Mouse (Mus musculus) natural killer cell, adult 2 months (primary cell): ENCODE measurements at regions not wholly inside any gene's neighbourhood (a gene's known extent, or its start where the extent isn't known, plus 50 kb on each side); places are given as distances from the start of the nearest gene placed in this dataset.
A peak's percentile ranks its signal among the peaks of the same experiment; 100 is the strongest.

Experiments used
- DNase-seq, 2 experiments: peaks; one replicate each; pipeline ENCODE4 v3.0.0; 2022; ENCODE audit warnings: low spot score in 2 of 2

DNA sequence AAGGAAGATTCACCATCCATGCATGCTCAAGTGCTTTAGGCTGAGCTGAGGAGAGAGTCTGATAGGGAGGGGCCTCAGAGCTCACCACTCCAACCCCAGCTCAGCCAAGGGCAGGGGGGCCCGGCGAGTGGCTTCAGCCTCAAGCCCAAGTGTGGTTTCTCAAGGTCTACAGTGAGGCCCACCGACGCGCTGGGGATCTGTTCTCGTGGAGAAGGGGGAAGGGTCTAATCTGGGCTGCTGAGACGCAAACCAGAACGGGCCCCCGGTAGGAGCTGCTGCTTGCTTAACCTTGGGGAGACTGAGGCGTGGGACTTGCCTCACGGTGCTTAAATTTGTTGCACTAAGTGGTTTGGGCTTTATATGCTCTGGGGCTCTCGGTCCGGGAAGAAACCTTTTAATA is 70.9 kb downstream of the Asb1 start:
- no peak for DNase-seq

DNA sequence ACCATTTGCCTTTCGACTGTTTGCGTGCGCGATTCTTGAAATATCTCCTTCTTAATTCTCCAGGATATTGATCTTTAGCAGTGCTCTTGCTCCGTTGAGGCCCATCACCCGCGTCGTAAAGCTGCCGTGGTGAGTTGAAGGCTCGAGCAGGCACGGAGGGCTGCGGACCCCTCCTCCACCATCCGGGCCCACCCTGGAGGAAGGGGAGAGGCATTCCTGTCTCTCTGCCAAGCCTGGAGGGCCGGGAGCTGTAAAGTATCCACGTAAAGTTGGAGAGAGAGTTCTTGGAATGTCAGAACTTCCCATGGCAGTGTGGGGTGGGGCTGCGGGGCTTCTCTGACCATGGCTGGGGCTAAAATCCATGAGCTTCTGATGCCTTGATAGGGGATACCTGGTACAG is 71.3 kb downstream of the Asb1 start:
- no peak for DNase-seq

GRCm38 (mm10) chr1:91612912-91613311 is 72.6 kb downstream of the Asb1 start:
- DNase-seq: no peak

GRCm38 (mm10) chr1:91615396-91615795 is 75.1 kb downstream of the Asb1 start:
- DNase-seq: no peak

DNA sequence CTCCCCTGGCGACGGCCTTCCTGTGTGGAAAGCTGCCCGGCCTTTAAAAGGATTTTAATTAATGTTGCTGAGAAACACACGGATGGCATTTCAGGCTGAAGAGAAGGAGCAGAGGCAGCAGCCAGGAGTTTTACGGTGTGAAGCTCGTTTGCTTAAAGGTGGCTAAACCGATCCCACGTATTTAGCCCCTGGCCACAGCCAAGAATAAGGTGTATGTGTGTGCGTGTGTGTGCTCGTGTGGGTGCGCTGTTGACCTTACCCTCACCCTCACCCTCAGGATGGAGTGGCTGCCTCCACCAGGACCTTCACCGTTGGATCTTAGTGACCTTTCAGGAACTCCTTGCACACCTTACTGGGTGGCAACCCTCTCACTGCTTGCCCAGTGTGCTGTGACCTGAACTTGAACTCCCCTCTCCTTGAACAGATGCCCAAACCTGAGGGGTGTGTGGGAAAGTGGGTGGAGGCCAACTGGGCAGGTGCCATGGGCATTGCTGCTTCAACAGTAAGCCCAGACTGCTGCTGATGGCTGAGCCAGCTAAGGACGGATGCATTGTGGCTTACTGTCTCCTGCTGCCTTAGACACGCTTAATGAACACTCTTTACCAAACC is 78.3 kb downstream of the Asb1 start:
- no peak for DNase-seq

- DNase-seq: no peak
Measured at GRCm38 (mm10) chr1:91621141-91621540, 80.8 kb downstream of the Asb1 start.

- no peak for DNase-seq
Measured at GRCm38 (mm10) chr1:91622874-91623273, 82.5 kb downstream of the Asb1 start.

DNA sequence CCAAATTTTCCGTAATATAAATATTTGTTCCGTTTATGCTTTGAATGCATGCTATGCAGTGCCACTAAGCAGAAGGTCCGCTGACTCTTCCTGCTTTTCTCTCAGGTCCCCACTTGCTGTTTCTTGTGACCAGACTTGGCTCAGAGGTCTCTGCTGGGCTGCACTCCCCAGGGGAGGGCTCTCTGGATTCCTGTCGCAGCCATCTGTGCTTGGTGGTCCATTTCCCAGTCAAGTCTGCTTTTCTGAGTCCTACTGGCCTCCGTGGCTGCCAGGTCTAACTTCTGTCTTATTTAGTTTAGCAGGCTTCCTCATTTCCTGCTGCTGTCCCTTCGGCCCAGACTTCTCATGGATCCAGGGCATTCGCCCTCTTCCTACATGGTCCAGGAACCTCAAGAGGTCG is 83.7 kb downstream of the Asb1 start:
- DNase-seq: no peak

DNA sequence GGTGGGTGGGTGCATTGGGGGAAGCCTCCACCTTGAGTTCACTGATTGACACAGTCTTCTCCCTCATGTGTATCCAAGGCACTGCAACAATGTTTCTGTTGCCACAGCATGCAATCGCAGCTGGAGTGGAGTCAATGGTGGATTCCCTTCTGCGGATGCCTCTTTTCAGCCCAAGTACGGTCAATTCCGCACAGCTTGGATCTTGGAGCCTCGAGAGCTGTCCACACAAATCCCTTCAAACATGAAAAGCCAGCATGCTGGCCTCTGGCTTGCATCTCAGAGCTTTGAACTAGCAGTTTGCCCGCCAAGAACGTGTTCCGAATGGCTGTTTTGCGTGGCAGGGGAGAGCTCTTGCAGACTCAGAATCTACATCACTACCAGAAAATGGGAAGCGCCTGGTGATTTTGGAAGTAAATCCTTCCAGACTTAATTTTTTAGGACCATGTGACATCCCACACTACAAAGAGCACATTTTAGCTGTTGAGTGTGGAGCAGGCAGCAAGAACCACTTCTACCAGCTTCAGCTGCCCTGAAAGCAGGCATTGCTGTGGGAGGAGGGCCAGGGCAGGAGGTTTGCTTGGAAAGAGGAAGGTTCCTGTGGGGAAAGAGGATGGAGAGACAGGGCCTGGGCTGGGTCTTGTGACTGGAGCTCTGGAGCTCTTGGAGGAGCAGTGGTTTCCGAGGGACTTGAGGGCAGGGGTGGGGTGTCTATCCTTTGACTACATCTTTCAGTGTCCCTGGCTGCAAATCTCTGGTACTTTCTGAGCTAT is 84.4 kb downstream of the Asb1 start:
- no peak for DNase-seq

DNA sequence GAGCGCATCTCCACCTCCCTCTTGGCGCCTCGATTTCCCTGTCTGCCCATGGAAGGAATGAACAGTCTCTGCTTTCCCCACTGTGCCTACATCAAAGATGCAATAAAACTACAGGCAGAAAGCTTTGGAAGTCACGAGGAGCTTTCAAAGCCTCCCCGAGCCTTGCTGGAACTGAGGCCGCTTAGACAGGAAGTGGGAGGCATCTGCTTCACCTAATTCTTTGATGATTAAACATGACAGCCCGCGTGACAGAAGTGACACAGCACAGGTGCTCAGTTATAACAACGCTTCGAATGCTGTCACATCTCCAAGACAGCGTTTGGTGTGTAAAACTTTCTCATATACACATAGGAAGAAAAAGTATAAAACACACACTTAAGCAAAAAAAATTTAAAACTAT is 85.7 kb downstream of the Asb1 start:
- DNase-seq: peak in 1 of 2 experiments; percentile 8

DNA sequence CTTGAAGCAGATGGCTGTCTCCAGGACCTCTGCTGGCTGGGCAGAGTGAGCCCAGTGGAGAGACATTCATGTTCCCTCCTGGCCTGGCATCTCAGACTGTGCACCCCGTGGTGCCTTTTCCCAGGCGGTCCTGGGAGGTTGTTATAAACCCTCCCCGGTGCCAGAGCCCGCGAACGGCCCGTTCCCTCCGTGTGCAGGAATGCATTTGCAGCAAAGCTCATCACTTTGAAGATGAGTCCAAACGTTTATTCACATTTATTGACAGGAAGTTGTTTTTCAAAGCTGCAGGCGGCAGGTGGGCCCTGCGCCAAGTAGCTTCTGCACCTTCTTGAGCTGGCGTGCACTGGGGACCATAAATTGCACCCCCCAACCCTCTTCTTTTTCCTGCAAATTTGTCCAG is 89.9 kb downstream of the Asb1 start:
- DNase-seq: no peak

GRCm38 (mm10) chr1:91630871-91631410 is 90.6 kb downstream of the Asb1 start:
- no peak for DNase-seq

- no peak for DNase-seq
Measured at GRCm38 (mm10) chr1:91632906-91633493, 92.7 kb downstream of the Asb1 start.

DNA sequence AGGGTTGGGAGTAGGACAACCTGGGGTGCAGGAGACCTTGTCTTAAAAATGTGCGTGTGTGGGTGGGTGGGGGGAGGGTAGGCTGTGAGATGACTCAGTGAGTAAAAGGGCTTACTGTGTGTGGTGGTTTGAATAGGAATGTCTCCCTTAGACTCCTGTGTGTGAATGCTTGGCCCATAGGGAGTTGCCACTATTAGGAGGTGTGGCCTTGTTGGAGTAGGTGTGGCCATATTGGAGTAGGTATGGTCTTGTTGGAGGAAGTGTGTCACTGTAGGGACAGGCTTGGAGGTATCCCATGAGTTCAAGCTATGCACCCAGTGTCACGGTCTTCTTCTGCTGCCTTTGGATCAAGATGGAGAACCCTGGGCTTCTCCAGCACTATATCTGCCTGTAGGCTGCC is 96.2 kb downstream of the Asb1 start:
- no peak for DNase-seq

GRCm38 (mm10) chr1:91640551-91640950 is 100.2 kb downstream of the Asb1 start:
- DNase-seq: no peak

GRCm38 (mm10) chr1:91658991-91659441 is 118.7 kb downstream of the Asb1 start:
- no peak for DNase-seq

GRCm38 (mm10) chr1:91659486-91659885 is 119.1 kb downstream of the Asb1 start:
- no peak for DNase-seq

- no peak for DNase-seq
Measured at GRCm38 (mm10) chr1:91663289-91663688, 122.9 kb downstream of the Asb1 start.

DNA sequence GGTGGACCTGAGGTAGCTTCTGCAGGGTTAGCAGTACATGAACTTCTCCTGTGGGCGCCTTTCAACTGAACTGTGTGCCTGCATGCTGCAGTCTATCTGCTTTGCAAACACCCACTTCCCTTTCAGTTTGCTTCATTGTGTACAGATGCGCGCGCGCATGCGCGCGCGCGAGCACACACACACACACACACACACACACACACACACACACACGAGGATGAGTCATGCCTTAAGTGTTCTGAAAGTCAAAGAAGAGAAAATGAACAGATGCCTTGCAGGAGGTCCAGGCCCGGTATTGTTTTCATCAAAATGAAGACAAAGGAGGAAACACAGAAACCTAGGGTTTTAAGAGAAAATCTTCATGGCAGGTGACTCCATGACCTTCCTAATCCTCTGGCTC is 124.3 kb downstream of the Asb1 start:
- DNase-seq: no peak

GRCm38 (mm10) chr1:91668530-91668929 is 128.2 kb downstream of the Asb1 start:
- DNase-seq: no peak

- no peak for DNase-seq
Measured at GRCm38 (mm10) chr1:91670980-91671379, 130.3 kb upstream of the Twist2 start.

DNA sequence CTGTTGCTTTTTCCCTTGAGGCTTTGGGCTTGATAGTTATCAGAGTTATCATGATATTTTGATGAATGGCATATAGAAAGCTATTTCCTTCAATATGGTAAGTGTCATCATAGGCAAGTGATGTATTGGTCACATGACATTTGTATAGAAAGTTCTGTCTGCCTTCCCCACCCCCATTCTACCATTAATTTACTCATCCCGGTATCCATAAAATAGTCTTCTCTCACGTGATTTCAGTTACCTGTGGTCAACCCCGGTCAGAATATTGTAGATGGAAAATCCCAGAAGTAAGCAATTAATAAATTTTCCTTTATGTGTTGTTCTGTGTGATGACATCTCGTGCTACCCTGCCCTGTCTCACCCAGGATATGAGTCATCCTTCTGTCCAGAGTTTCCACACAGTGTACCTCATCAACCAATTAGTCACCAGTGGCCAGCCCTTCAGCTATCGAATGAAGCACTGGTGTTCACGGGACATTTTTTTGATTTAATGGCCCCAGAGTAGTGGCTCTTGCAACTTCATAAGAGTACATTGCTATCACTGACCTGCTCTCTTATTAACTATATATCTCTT is 127.1 kb upstream of the Twist2 start:
- no peak for DNase-seq

DNA sequence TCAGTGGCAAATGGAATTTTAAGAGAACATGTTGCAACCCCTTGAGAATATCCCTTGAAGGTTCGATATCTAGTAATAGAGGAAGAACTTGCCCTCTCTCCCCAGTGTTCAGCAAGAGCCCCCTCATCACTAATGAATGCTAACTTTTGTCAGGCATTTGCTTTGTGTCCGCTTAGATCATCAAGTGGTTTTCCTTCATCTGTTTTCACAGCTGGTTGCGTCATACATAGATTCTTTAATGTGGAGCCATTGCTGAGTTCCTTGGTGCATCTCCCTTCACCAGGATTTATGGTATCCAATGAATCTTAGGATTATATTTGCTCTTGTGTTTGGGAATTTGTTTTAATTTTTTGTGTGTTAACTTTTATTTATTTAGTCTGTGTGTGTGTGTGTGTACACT is 124.2 kb upstream of the Twist2 start:
- no peak for DNase-seq
